Mouse (Mus musculus) intestine, embryonic 16.5 days (tissue): ENCODE measurements at regions not wholly inside any gene's neighbourhood (a gene's known extent, or its start where the extent isn't known, plus 50 kb on each side); places are given as distances from the start of the nearest gene placed in this dataset.
A peak's percentile ranks its signal among the peaks of the same experiment; 100 is the strongest.

ENCODE experiments used
- ATAC-seq: fragments of 200-750 bp; cut with Nextera tagmentation; 2 replicates; pipeline ENCODE4 v1.8.0; 2017; ENCODE audit warnings: moderate TSS enrichment, moderate library complexity
- H3K27ac ChIP-seq: fragments of 300-500 bp; sonication (generic); 2 replicates; pipeline ENCODE4 v1.5.1; 2014; ENCODE audit warnings: mild to moderate bottlenecking, low read length
- H3K27me3 ChIP-seq: fragments of 300-500 bp; sonication (generic); replicated peaks from 2 replicates; pipeline ENCODE4 v1.6.1; 2014; ENCODE audit warnings: low read length, control low read depth, mixed read lengths; ENCODE audit not compliant: control insufficient read depth, insufficient read depth
- H3K36me3 ChIP-seq: fragments of 300-500 bp; sonication (generic); 2 replicates; pipeline ENCODE4 v1.6.1; 2014; ENCODE audit warnings: low read length, control low read depth; ENCODE audit not compliant: control insufficient read depth, insufficient read depth
- H3K4me1 ChIP-seq: fragments of 300-500 bp; sonication (generic); 2 replicates; pipeline ENCODE4 v1.6.1; 2014; ENCODE audit warnings: low read length, control low read depth, mixed read lengths; ENCODE audit not compliant: control insufficient read depth, insufficient read depth
- H3K4me2 ChIP-seq: fragments of 300-500 bp; sonication (generic); 2 replicates; pipeline ENCODE4 v1.6.1; 2014; ENCODE audit warnings: low read depth, low read length, control low read depth
- H3K4me3 ChIP-seq: fragments of 300-500 bp; sonication (generic); 2 replicates; pipeline ENCODE4 v1.5.1; 2014; ENCODE audit warnings: mild to moderate bottlenecking, low read length
- H3K9ac ChIP-seq: fragments of 300-500 bp; sonication (generic); 2 replicates; pipeline ENCODE4 v1.6.1; 2014; ENCODE audit warnings: low read depth, low read length
- H3K9me3 ChIP-seq: fragments of 300-500 bp; sonication (generic); 2 replicates; pipeline ENCODE4 v1.6.1; 2016; ENCODE audit warnings: low read length, control low read depth; ENCODE audit not compliant: control insufficient read depth
- WGBS: fragments of 180-500 bp; shearing (Covaris S2); extraction: QIAGEN DNeasy Blood & Tissue Kit; methylation state at CpG from one replicate; pipeline ENCODE4 v1.1.7; 2014; 5-methylcytosine and 5-hydroxymethylcytosine counted together

DNA sequence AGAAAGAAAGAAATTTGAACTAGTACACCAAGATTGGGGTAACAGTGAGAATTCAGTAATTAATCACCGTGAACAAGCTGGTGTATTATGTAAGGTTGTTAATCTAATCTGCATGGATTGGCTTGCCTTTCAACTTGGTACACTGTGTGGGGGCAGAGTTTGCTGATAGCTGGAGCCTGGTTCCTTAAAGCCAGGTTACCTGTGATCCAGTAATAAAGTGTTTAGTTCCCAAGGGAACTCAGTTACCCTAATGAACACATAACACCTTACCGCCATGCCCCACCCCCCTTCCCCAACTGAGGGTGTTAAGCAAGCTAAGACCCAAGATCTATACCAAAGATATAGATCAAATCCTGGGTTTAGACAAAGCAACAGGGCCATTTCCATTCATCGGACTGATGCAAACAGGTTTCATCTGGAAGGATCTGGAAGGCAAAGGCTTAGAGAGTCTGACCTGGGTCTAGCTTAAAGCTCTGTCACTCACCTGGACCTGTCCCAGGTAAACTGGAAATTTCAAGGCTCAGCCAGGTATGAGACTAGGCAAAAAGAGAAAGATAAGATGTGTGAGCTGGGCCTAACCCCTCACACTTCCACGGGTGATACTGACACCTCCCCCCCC is 155.8 kb downstream of the Ly86 start:
- Histone ChIP-seq H3K9me3 (no peaks in the 10 kb centered on the region), H3K4me3 (no peak overlapping the region), H3K4me1 (no peaks in the 10 kb centered on the region; the same call in none of the 2 replicates), H3K9ac (no peak overlapping the region), H3K4me2 (no peak overlapping the region), H3K27ac (no peak overlapping the region), H3K27me3 (no peaks in the 10 kb centered on the region), H3K36me3 (no peaks in the 10 kb centered on the region)
- 53% methylated on average over 4 of the region's 4 CpGs for WGBS
- peak; percentile 72 for ATAC-seq

DNA sequence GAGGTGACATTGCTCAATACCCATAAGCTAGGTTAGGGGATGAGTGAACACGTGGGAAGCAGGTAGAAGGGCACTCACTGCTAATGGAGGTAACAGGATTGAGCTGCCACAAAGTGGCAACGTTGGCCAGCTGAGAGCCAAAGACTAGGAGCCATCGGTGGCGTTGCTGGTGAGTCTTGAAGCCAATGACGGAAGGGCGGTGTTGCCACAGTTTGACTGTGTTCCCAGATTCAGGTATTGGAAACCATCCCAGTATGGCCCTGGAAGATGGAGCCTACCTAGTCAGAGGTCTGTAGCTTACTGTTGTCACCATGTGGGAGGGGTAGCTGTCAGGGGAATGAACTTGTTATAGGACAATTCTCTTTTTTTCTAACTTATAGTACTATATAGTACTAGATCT is 158.4 kb downstream of the Ly86 start:
- ATAC-seq, result no peak
- no peaks in the 10 kb centered on the region for H3K27me3 ChIP-seq
- H3K36me3 ChIP-seq, result no peaks in the 10 kb centered on the region
- H3K4me2 ChIP-seq, result no peak overlapping the region
- no peak overlapping the region for H3K27ac ChIP-seq
- H3K9ac ChIP-seq, result no peak overlapping the region
- no peaks in the 10 kb centered on the region for H3K9me3 ChIP-seq
- 96% methylated on average over 6 of the region's 6 CpGs for WGBS
- H3K4me3 ChIP-seq, result no peak overlapping the region
- peaks cover 15% of the 10 kb centered on the region for H3K4me1 ChIP-seq

DNA sequence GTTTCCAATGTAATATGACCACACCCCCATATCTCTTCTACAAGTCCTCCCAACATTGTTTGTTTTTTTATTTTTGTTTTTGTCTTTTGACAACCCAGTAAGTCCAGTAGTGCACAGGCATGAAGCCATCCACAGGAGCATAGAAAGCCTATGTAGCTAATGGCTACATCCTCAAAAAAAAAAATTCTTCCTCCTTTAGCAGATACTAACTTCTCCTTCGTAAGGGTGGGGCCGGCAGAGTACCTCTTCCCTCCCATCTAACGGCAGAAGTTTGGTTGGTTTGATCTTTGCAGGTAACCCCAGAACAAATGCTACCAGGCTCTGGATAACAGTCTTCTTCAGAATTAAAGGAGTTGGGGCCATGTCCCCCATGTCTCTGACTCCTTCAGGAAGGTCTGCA is 158.9 kb downstream of the Ly86 start:
- 81% methylated on average over 3 of the region's 3 CpGs for WGBS

DNA sequence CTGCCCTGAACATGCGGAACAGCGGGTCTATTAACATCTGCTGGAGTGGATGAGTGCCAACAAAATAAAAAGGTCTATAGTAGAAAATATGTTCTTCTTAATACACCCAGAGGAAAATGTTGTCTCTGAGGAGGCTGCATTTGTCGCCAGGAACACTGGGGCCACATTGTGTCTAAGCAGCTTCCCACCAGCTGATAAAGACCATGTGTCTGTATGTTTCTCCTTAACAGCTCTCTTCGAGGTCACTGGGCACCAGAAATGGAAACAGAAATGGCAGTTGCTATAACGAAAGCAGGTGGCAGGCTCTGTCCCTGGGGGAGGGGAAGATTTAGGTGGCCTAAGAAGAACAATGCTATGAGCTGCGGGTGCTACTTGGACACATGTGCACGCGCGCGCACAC is 159.4 kb downstream of the Ly86 start:
- no peak overlapping the region for H3K4me2 ChIP-seq
- WGBS, result 72% methylated on average over 10 of the region's 10 CpGs
- ATAC-seq, result no peak
- no peak overlapping the region for H3K27ac ChIP-seq
- H3K4me3 ChIP-seq, result no peak overlapping the region
- H3K9ac ChIP-seq, result no peak overlapping the region
- H3K4me1 ChIP-seq, result peaks cover 24% of the 10 kb centered on the region
- H3K36me3 ChIP-seq, result no peaks in the 10 kb centered on the region
- no peaks in the 10 kb centered on the region for H3K9me3 ChIP-seq
- H3K27me3 ChIP-seq, result no peaks in the 10 kb centered on the region

More for the DNA sequence above, 158.9 kb downstream of the Ly86 start:
- Histone ChIP-seq H3K9ac (no peak overlapping the region), H3K4me2 (no peak overlapping the region), H3K9me3 (no peaks in the 10 kb centered on the region), H3K4me3 (no peak overlapping the region), H3K36me3 (no peaks in the 10 kb centered on the region), H3K27ac (no peak overlapping the region), H3K4me1 (peaks cover 20% of the 10 kb centered on the region), H3K27me3 (no peaks in the 10 kb centered on the region)
- ATAC-seq, result no peak

DNA sequence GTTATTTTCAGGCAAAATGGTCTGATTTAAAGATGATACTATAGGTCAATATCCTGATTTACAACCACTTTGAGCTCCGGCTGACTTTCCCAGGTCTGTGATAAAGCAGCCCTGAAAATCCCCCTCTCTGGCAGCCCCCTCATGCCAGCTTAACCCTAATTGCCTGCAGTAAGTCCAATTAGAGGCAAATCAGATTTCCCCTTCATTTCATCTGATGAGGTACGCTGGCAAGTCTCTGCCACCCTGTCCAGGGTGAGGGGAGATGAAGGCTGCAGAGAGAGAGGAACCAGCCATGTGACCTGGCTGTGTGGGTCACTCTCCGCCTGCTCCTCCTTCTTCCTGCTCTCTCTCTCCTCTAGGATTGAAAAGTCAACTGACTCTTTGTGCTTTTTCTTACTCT is 160.6 kb downstream of the Ly86 start:
- no peak overlapping the region for H3K4me2 ChIP-seq
- H3K27ac ChIP-seq, result peak overlapping the region; percentile 24; the same call in 1 of the 2 replicates
- no peaks in the 10 kb centered on the region for H3K27me3 ChIP-seq
- H3K9me3 ChIP-seq, result no peaks in the 10 kb centered on the region
- ATAC-seq, result no peak
- H3K4me3 ChIP-seq, result no peak overlapping the region
- H3K9ac ChIP-seq, result 0 out of 2 replicates have a peak overlapping the region, but pooled peaks have one; percentile 48
- peaks cover 31% of the 10 kb centered on the region for H3K4me1 ChIP-seq
- 69% methylated on average over 3 of the region's 3 CpGs for WGBS
- H3K36me3 ChIP-seq, result no peaks in the 10 kb centered on the region

DNA sequence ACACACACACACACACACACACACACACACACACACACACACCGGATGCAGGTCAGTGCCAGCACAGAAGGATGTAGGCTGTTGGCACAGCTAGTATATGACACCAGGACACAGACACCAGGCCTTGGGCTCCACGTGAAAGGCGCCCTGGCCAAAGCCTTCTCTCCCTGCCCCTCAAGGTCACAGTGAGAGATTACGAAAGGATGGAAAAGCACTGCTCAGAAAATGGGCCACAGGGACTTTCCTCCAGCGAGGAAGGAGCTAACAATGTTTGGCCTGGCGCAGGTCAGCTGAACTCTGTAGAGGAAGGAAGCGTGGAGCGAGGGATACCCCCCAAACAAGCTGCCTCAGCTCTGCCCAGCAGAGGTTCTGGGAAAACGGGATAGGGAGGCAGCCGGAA is 161.0 kb downstream of the Ly86 start:
- no peaks in the 10 kb centered on the region for H3K27me3 ChIP-seq
- H3K4me2 ChIP-seq, result no peak overlapping the region
- 0 out of 2 replicates have a peak overlapping the region, but pooled peaks have one; percentile 48 for H3K9ac ChIP-seq
- H3K27ac ChIP-seq, result peak overlapping the region; percentile 43
- no peak overlapping the region for H3K4me3 ChIP-seq
- H3K9me3 ChIP-seq, result no peaks in the 10 kb centered on the region
- H3K36me3 ChIP-seq, result no peaks in the 10 kb centered on the region
- no peak for ATAC-seq
- H3K4me1 ChIP-seq, result peaks cover 31% of the 10 kb centered on the region
- WGBS, result 46% methylated on average over 10 of the region's 10 CpGs

DNA sequence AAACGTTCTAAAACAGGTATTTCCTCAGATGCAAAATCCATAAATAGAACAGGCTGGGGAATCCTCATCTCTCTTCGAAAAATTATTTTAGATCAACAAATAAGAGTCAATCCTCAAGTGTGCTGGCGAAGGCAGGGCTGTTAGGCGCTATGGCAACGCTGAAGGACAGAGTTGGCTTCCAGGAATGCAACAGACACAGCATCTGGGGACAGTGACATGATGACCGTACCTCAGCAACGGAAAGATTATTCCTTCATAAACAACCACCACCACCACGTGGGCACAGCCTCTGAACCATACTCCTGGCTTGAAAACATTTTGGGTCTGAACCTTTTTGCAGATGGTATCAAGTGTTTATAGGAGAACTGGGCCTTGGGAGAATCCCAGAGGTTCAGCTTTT is 161.7 kb downstream of the Ly86 start:
- H3K9ac ChIP-seq, result 0 out of 2 replicates have a peak overlapping the region, but pooled peaks have one; percentile 8
- peak overlapping the region; percentile 70 for H3K27ac ChIP-seq
- H3K4me3 ChIP-seq, result no peak overlapping the region
- H3K4me2 ChIP-seq, result no peak overlapping the region
- 59% methylated on average over 8 of the region's 8 CpGs for WGBS
- H3K36me3 ChIP-seq, result no peaks in the 10 kb centered on the region
- no peak for ATAC-seq
- H3K9me3 ChIP-seq, result no peaks in the 10 kb centered on the region
- no peaks in the 10 kb centered on the region for H3K27me3 ChIP-seq
- peaks cover 31% of the 10 kb centered on the region for H3K4me1 ChIP-seq

DNA sequence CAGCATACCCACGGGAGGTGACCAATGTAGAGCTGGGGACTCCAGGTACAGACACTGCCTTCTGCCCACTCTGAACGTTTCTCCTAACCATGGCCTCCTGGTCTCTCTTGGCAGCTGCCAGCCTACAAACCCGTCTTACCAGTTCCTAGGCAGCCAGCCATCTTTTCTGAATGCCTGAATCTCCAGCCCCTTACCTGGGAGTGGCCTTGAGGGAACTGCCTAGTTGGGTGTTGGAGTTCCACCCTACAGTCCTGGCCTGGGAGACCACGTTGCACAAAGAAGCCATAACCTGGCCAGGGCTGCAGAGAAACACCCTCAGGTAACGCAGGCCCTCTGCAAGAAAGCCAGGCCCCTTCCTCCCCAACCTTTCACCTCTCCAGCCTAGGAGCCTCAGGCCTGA is 162.1 kb downstream of the Ly86 start:
- WGBS, result 54% methylated on average over 5 of the region's 5 CpGs
- H3K4me1 ChIP-seq, result peaks cover 31% of the 10 kb centered on the region
- peak overlapping the region; percentile 70 for H3K27ac ChIP-seq
- peak; percentile 51 for ATAC-seq
- no peaks in the 10 kb centered on the region for H3K27me3 ChIP-seq
- H3K36me3 ChIP-seq, result no peaks in the 10 kb centered on the region
- no peak overlapping the region for H3K4me2 ChIP-seq
- no peak overlapping the region for H3K4me3 ChIP-seq
- peak overlapping the region; percentile 41 for H3K9ac ChIP-seq
- no peaks in the 10 kb centered on the region for H3K9me3 ChIP-seq

DNA sequence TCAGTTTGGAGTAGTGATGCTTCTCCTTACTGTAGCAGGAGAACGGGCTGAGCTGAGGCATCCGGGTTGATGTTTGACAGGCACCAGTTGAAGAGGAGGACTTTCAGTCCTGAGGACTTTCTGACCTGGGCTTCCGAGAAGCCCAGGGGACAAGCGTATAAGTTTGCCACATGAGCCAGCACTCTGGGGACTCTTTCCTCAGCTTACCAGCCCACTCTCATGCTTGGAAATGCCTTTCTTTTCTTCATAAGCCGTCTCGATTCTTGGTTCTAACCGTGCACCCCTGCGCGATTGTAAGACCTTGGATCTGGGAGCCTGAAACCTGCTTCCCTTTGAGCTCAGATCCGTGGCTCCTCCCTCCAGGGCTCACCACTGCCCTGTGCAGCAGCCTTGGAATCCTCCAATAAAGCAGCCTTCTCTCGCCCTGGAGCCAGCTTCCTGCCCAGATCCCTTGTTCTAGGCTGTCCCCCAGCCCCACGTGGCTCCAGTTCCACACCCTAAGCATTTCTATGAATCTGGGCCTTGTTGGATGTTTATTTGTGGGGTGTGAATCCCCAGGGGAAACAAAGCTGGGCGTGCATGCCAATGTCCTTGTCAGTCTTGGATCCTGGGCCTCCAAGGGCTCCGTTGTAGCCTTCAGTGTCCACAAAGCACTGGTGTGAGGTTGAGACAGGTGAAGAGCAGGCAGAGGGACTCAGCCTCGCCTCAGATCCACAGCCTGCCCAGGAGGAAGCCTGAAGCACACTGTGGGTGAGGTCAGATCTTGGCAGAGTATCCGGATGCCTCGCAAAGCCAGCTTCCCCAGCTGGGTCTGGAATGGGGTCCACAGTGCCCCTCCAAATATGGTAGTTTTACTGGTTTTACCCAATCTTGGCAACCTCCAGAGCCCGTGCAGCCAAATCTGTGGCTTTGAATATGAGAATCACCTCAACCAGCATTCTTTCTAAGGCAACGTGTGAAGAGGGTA is 163.7 kb downstream of the Ly86 start:
- Histone ChIP-seq H3K27ac (peak overlapping the region; percentile 95), H3K36me3 (no peaks in the 10 kb centered on the region), H3K9ac (peak overlapping the region; percentile 53), H3K27me3 (no peaks in the 10 kb centered on the region), H3K9me3 (no peaks in the 10 kb centered on the region), H3K4me3 (no peak overlapping the region), H3K4me2 (peak overlapping the region; percentile 40), H3K4me1 (peaks cover 32% of the 10 kb centered on the region)
- peak; percentile 73 for ATAC-seq
- WGBS, result 26% methylated on average over 19 of the region's 19 CpGs
